Mouse (Mus musculus) neural tube, embryonic 15.5 days (tissue): ENCODE data around the gene Kcnd2. TPM values are rescaled to one million over a fixed set of nuclear protein-coding genes. Genes with fewer than 3 reads are reported as not detected.

ENCODE experiments used
- ATAC-seq: fragments of 200-750 bp; cut with Nextera tagmentation; 2 replicates; pipeline ENCODE4 v1.8.0; 2017; ENCODE audit warnings: mild to moderate bottlenecking, moderate TSS enrichment, moderate library complexity; ENCODE audit not compliant: low FRiP score
- H3K27ac ChIP-seq: fragments of 300-500 bp; sonication (generic); replicated peaks from 2 replicates; pipeline ENCODE4 v1.5.1; 2015; ENCODE audit warnings: mild to moderate bottlenecking, inconsistent platforms
- H3K27me3 ChIP-seq: fragments of 300-500 bp; sonication (generic); replicated peaks from 2 replicates; pipeline ENCODE4 v1.6.1; 2015; ENCODE audit warnings: inconsistent platforms
- H3K36me3 ChIP-seq: fragments of 300-500 bp; sonication (generic); 2 replicates; pipeline ENCODE4 v1.6.1; 2015; ENCODE audit warnings: inconsistent platforms
- H3K4me1 ChIP-seq: fragments of 300-500 bp; sonication (generic); 2 replicates; pipeline ENCODE4 v1.6.1; 2015; ENCODE audit warnings: inconsistent platforms
- H3K4me2 ChIP-seq: fragments of 300-500 bp; sonication (generic); 2 replicates; pipeline ENCODE4 v1.6.1; 2015; ENCODE audit warnings: inconsistent platforms, mild to moderate bottlenecking, moderate library complexity
- H3K4me3 ChIP-seq: fragments of 300-500 bp; sonication (generic); replicated peaks from 2 replicates; pipeline ENCODE4 v1.5.1; 2015; ENCODE audit warnings: mild to moderate bottlenecking, inconsistent platforms
- H3K9ac ChIP-seq: fragments of 300-500 bp; sonication (generic); replicated peaks from 2 replicates; pipeline ENCODE4 v1.6.1; 2015; ENCODE audit warnings: mild to moderate bottlenecking, inconsistent platforms
- H3K9me3 ChIP-seq: fragments of 300-500 bp; sonication (generic); replicated peaks from 2 replicates; pipeline ENCODE4 v1.6.1; 2016; ENCODE audit warnings: inconsistent platforms
- WGBS: fragments of 180-500 bp; shearing (Covaris S2); methylation state at CpG from one replicate; pipeline ENCODE4 v1.1.7; 2015; ENCODE audit warnings: mixed read lengths; 5-methylcytosine and 5-hydroxymethylcytosine counted together
- polyA plus RNA-seq: library from polyadenylated mRNA; unstranded; fragments of >200 nt; fragmentation: Nextera tagmentation; extraction: Ambion mirVana; gene quantifications from 2 replicates; pipeline ENCODE4 v1.2.1, GENCODE M21; 2015

Kcnd2 gene
- polyA plus RNA-seq, 1 experiment from 2014 or later = 30.6 TPM

GRCm38 (mm10) chr6:21701131-21701530, 485.8 kb downstream of the Kcnd2 start:
- H3K4me2 ChIP-seq = no peak overlapping the region
- no peak overlapping the region for H3K4me3 ChIP-seq
- no peaks in the 10 kb centered on the region for H3K4me1 ChIP-seq
- H3K9me3 ChIP-seq = no peaks in the 10 kb centered on the region
- H3K27me3 ChIP-seq = no peaks in the 10 kb centered on the region
- no peak overlapping the region for H3K9ac ChIP-seq
- H3K27ac ChIP-seq = no peak overlapping the region
- no peak for ATAC-seq
- H3K36me3 ChIP-seq = no peaks in the 10 kb centered on the region
- WGBS = 43% methylated on average over 6 of the region's 6 CpGs

- Histone ChIP-seq H3K9ac (no peak overlapping the region), H3K27ac (0 out of 2 replicates have a peak overlapping the region, but pooled peaks have one; percentile 20), H3K4me1 (no peaks in the 10 kb centered on the region), H3K4me2 (no peak overlapping the region), H3K4me3 (no peak overlapping the region), H3K9me3 (no peaks in the 10 kb centered on the region), H3K27me3 (no peaks in the 10 kb centered on the region), H3K36me3 (no peaks in the 10 kb centered on the region)
- WGBS = 16% methylated on average over 3 of the region's 3 CpGs
- no peak; the same call in 1 of the 2 replicates for ATAC-seq
These were observed 493.9 kb downstream of the Kcnd2 start for GRCm38 (mm10) chr6:21709228-21709627.

DNA sequence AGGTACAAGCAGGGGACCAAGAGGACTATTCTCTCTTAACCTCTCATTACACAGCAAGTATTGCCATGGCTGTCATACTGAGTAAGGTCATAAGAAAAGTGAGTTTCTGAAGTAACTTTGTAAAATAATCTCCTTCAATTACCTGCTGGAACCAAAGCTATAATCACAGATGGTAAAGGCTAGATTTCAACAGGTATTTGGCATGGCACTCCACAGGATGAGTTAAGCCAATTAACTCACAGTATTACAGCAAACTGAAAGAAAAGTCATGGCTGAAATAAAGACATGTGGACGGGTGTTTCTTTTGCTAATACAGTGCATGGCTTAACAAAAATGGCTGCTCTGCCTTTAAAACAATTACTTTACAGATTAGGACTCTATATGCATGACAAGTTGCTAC, 503.8 kb downstream of the Kcnd2 start:
- WGBS = 70% methylated on average over 1 of the region's 1 CpGs
- no peaks in the 10 kb centered on the region for H3K27me3 ChIP-seq
- no peak overlapping the region for H3K4me2 ChIP-seq
- H3K9me3 ChIP-seq = no peaks in the 10 kb centered on the region
- no peak for ATAC-seq
- no peaks in the 10 kb centered on the region for H3K36me3 ChIP-seq
- H3K27ac ChIP-seq = no peak overlapping the region
- no peak overlapping the region for H3K4me3 ChIP-seq
- no peaks in the 10 kb centered on the region for H3K4me1 ChIP-seq
- no peak overlapping the region for H3K9ac ChIP-seq

DNA sequence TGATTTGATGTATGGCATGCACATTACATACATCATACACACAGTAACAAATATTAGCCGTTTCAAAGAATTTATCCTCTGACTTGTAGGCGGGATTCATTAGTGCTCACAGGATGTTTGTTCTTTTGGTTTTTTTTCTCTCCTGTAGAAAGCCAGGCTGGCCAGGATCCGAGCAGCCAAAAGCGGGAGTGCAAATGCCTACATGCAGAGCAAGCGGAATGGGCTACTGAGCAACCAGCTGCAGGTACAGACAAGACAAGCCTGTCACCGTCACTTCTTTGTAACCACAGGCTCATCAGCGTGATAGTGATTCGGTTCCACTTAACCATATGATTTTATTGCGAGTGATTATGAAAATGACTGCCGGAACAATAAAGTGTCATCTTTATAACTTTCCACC, 506.9 kb downstream of the Kcnd2 start:
- ATAC-seq = no peak
- no peaks in the 10 kb centered on the region for H3K27me3 ChIP-seq
- 86% methylated on average over 10 of the region's 10 CpGs for WGBS

GRCm38 (mm10) chr6:21740606-21741005, 525.3 kb downstream of the Kcnd2 start:
- no peaks in the 10 kb centered on the region for H3K9me3 ChIP-seq
- no peak overlapping the region for H3K27ac ChIP-seq
- no peaks in the 10 kb centered on the region for H3K4me1 ChIP-seq
- H3K4me2 ChIP-seq = no peak overlapping the region
- ATAC-seq = no peak
- H3K27me3 ChIP-seq = no peaks in the 10 kb centered on the region
- no peak overlapping the region for H3K9ac ChIP-seq
- H3K36me3 ChIP-seq = no peaks in the 10 kb centered on the region
- 56% methylated on average over 2 of the region's 2 CpGs for WGBS
- H3K4me3 ChIP-seq = no peak overlapping the region

More for the DNA sequence above, 506.9 kb downstream of the Kcnd2 start:
- Histone ChIP-seq H3K9ac (no peak overlapping the region), H3K27ac (no peak overlapping the region), H3K36me3 (no peaks in the 10 kb centered on the region), H3K4me3 (no peak overlapping the region), H3K4me1 (no peaks in the 10 kb centered on the region), H3K9me3 (no peaks in the 10 kb centered on the region), H3K4me2 (no peak overlapping the region)

- H3K36me3 ChIP-seq = no peaks in the 10 kb centered on the region
- H3K27ac ChIP-seq = no peak overlapping the region
- H3K4me3 ChIP-seq = no peak overlapping the region
- WGBS = 66% methylated on average over 3 of the region's 3 CpGs
- ATAC-seq = no peak
- no peak overlapping the region for H3K9ac ChIP-seq
- no peak overlapping the region for H3K4me2 ChIP-seq
- H3K4me1 ChIP-seq = no peaks in the 10 kb centered on the region
- H3K27me3 ChIP-seq = no peaks in the 10 kb centered on the region
- H3K9me3 ChIP-seq = no peaks in the 10 kb centered on the region
These were observed 529.4 kb downstream of the Kcnd2 start for GRCm38 (mm10) chr6:21744615-21745266.

GRCm38 (mm10) chr6:21747536-21747935, 532.2 kb downstream of the Kcnd2 start:
- Histone ChIP-seq H3K4me2 (no peak overlapping the region), H3K27me3 (no peaks in the 10 kb centered on the region), H3K27ac (no peak overlapping the region), H3K9me3 (no peaks in the 10 kb centered on the region), H3K9ac (no peak overlapping the region), H3K4me3 (no peak overlapping the region), H3K4me1 (no peaks in the 10 kb centered on the region), H3K36me3 (no peaks in the 10 kb centered on the region)
- no peak for ATAC-seq
- 88% methylated on average over 1 of the region's 1 CpGs for WGBS

DNA sequence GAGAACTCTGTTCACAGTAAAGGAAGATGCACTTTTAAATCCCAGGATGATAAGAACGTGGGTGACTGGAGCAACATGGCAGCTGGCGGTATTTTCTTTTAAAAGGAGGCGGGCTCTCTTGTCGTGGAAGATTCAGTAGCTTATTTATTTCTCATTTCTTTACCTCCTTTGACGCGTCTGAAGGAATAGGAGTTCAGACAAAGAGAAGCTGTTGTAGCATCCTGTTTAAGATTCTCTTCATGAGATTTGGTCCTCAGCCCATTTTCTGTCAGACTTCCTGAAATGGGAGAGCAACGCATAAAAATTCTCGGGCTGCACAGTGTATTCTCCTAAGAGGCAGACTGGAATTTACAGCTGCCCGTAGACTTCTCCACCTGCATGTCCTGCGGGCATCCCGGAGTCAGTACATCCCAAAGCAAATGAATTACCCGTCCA, 552.5 kb downstream of the Kcnd2 start:
- Histone ChIP-seq H3K27ac (0 out of 2 replicates have a peak overlapping the region, but pooled peaks have one; percentile 3), H3K9me3 (no peaks in the 10 kb centered on the region), H3K27me3 (no peaks in the 10 kb centered on the region), H3K9ac (no peak overlapping the region), H3K4me2 (peak overlapping the region; percentile 48), H3K4me3 (peak overlapping the region; percentile 19), H3K4me1 (no peaks in the 10 kb centered on the region), H3K36me3 (peaks cover 4% of the 10 kb centered on the region; the same call in 1 of the 2 replicates)
- 36% methylated on average over 12 of the region's 12 CpGs for WGBS
- ATAC-seq = peak; percentile 68

DNA sequence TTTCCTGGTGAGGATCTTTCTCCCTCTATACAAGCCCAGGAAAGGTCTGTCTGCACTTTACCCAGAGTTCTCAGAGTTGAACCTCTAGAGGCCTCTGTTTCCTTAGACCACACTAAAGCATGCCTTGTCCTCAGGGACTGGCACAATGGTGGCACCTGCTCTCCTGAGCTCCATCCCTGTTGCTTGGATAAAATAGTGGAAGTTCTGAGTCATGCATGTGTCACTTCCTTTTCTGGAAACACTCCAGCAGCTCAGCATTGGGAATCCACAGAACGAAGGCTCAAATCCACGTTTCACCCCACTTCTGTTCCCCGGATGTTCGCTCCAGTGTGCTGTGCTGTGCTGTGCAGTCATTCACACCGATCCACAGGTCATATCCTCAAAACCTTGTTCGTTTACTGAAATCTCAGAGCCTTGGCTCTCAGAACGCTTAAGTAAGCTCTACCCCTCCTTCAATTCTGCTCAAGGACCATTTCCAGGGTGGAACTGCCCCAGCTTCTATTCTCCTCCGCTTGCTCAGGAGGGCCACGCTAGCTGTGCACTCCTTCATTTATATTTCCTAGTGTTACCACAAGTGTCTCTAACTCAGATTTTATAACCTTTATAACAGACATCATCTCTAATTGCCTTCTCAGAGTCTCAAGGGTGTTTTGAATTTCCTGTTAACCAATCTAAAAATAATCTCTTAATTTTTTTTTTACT, 553.6 kb downstream of the Kcnd2 start:
- Histone ChIP-seq H3K4me2 (no peak overlapping the region), H3K27me3 (no peaks in the 10 kb centered on the region), H3K27ac (no peak overlapping the region), H3K36me3 (peaks cover 4% of the 10 kb centered on the region; the same call in 1 of the 2 replicates), H3K4me3 (no peak overlapping the region), H3K9me3 (no peaks in the 10 kb centered on the region), H3K4me1 (no peaks in the 10 kb centered on the region), H3K9ac (no peak overlapping the region)
- no peak for ATAC-seq
- WGBS = 86% methylated on average over 9 of the region's 9 CpGs

DNA sequence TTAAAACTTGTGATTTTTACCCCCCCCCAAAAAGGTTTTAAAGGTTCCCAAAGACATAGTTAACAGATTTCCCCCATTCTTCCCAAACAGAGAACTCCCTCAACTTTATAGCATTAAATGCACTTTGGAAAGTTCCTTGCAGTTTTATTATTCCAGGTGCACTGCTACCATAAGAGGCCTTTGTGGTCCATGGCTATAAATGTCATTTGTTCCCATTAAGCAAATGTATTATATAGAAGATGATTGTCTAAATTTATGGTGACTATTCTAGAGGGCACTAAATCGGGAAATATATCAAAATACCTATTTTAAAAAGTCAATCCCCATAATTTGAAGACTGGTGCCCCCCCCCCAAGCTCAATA, 554.1 kb downstream of the Kcnd2 start:
- Histone ChIP-seq H3K4me3 (no peak overlapping the region), H3K27me3 (no peaks in the 10 kb centered on the region), H3K9me3 (no peaks in the 10 kb centered on the region), H3K27ac (no peak overlapping the region), H3K4me1 (no peaks in the 10 kb centered on the region), H3K4me2 (no peak overlapping the region), H3K9ac (no peak overlapping the region), H3K36me3 (peaks cover 4% of the 10 kb centered on the region; the same call in 1 of the 2 replicates)
- 73% methylated on average over 1 of the region's 1 CpGs for WGBS
- ATAC-seq = no peak

DNA sequence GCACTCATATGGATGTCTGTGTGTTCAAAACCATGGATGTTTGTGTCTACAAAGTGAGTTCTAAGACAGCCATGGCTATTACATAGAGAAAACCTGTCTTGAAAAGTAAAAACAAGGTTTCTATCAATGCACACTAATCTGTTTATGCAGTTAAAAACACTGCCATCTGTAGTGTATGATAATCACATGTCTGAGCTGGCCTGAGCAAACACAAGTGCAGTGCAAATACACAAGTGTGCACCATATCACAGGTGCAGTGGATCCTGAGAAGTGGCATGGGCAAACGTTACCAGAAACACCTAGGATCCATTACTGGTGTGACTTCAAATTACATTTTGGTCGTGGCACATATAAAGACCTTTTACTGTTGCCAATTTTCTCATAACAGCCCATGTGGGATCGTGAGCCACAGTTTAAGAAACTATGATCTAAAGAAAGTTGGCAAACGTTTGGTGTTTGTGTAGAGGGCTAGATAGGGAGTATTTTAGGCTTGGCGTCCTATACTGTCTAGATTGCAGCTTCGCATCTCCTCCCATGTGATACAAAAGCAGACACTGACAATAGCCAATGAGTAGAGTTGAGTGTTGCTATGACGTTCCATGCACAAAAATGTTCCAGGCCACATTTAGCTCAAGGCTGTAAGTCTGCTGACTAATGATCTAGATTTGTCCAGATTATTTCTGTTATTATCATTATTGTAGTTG, 559.1 kb downstream of the Kcnd2 start:
- Histone ChIP-seq H3K4me3 (no peak overlapping the region), H3K9ac (no peak overlapping the region), H3K4me1 (no peaks in the 10 kb centered on the region), H3K9me3 (no peaks in the 10 kb centered on the region), H3K36me3 (peaks cover 4% of the 10 kb centered on the region; the same call in 1 of the 2 replicates), H3K27ac (no peak overlapping the region), H3K4me2 (no peak overlapping the region), H3K27me3 (no peaks in the 10 kb centered on the region)
- 81% methylated on average over 7 of the region's 7 CpGs for WGBS
- no peak for ATAC-seq
